Mouse (Mus musculus) olfactory bulb, adult 2 months (tissue): ENCODE measurements at regions not wholly inside any gene's neighbourhood (a gene's known extent, or its start where the extent isn't known, plus 50 kb on each side); places are given as distances from the start of the nearest gene placed in this dataset.

Experiments
- CTCF ChIP-seq: fragments of 200-500 bp; IDR thresholded peaks from 2 replicates; pipeline ENCODE4 v1.5.1; 2012; ENCODE audit warnings: low read depth, mild to moderate bottlenecking, low read length, moderate library complexity; ENCODE audit not compliant: insufficient read depth
- POLR2A ChIP-seq: fragments of 200-500 bp; IDR thresholded peaks from 2 replicates; pipeline ENCODE4 v1.6.1; 2012; ENCODE audit warnings: mild to moderate bottlenecking, low read depth, low read length, moderate library complexity; ENCODE audit not compliant: insufficient read depth

DNA sequence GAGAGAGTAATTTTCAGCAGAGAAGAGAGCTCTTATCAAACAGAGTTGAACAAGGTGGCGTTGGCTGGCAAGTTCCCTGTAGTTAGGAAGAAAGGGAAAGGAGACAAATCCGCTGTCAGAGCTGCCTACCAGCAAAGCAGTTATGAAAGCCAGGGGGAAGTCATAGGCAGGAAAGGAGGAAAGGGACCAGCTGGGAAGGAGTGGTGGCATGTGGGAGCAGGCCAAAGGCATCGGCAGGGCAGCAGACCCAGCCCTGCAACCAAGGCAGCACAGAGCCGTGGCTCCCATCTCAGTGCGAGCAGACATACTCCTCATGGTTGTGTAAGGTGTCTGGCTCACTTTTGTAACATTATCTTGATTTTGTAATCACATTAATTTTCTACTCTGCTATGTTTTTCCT is 177.4 kb upstream of the Krr1 start:
- TF ChIP-seq CTCF: no peak
- TF ChIP-seq POLR2A: no peak
